Mouse (Mus musculus) yolk sac, embryonic 10.5 days (tissue): Measurements from ENCODE around the gene Chchd10.

Experiments used
- DNase-seq: peaks from one replicate; pipeline ENCODE4 v3.0.0-alpha.2; 2017; ENCODE audit warnings: low spot score

The Chchd10 gene

DNA sequence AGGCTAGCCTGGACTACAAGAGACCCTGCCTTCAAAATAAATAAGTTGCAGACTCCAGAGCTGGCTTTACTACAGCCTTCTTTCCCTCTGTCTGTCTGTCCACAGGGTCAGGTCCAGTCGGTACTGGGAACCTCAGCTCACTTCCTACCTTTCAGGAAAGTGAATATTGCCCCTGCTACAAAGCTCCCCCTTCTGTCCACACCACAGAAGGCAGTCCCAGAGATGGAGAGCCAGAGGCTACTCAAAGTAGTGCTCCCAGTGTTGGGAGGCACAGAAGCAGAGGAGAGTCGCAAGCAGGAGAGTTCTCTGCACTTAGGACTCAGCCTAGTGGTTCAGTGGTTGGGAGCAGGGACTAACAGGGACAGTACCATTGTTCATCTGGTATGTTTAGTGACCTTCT, 8.6 kb upstream of the Chchd10 start:
- DNase-seq, result no peak

- DNase-seq, result no peak
Observed at GRCm38 (mm10) chr10:75926396-75926795, 6.5 kb upstream of the Chchd10 start.

DNA sequence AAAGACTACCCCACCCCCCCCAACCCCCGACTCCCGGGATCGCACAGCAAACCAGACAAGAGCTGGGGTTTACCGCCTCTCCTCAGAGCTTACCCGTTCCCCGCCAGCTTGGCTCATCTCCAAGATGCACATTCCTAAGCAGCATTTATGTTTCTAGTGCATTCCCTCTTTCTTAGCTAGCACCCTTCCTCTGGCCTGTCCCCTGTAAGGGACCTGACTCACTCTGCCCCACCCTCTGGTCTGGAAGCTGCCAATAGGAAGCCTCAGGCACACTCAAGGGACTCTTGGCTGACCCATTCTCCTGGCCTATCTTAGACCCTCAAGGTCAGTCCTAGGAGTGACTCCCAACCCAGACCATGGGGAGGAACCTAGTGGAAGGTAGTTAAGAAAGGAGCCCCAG, 2.6 kb upstream of the Chchd10 start:
- peak; percentile 26 for DNase-seq

GRCm38 (mm10) chr10:75931311-75931710, 1.6 kb upstream of the Chchd10 start:
- no peak for DNase-seq

DNA sequence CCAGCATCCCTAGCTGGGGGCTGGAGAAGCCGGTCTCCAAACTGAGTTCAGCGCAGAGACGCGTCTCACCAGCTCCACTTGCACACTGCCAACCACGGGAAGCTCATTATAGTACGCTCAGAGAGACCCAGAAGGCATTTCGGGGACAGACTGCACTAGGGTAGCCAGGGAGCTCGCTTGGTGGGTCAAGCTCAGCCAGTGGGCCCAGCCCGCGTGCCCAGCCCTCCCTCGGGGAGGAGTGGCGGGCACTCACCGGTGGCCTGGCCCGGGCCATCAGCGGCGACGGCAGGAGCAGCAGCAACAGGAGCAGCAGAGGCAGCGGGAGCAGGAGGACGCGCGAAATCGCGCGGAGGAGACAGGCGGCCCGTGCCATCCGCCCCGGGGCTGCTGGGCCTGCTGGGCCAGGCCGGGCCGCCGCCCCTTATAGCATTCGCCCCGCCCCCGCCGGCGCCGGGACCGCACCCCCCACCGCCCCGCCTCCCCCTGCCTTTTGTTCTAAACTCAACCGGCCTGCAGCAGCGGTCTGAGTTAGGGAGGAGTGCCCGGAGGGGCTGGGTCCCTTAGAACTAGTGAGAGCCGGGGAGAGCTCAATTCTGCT, 750 bp upstream of the Chchd10 start:
- DNase-seq, result peak; percentile 72

GRCm38 (mm10) chr10:75934991-75935390, 2.1 kb downstream of the Chchd10 start:
- no peak for DNase-seq

- DNase-seq, result peak; percentile 93
Observed at GRCm38 (mm10) chr10:75935680-75936541, 3.0 kb downstream of the Chchd10 start, which contains the start of gene Mmp11. Gene Mmp11 (minus strand): TSS chr10:75936496.

DNA sequence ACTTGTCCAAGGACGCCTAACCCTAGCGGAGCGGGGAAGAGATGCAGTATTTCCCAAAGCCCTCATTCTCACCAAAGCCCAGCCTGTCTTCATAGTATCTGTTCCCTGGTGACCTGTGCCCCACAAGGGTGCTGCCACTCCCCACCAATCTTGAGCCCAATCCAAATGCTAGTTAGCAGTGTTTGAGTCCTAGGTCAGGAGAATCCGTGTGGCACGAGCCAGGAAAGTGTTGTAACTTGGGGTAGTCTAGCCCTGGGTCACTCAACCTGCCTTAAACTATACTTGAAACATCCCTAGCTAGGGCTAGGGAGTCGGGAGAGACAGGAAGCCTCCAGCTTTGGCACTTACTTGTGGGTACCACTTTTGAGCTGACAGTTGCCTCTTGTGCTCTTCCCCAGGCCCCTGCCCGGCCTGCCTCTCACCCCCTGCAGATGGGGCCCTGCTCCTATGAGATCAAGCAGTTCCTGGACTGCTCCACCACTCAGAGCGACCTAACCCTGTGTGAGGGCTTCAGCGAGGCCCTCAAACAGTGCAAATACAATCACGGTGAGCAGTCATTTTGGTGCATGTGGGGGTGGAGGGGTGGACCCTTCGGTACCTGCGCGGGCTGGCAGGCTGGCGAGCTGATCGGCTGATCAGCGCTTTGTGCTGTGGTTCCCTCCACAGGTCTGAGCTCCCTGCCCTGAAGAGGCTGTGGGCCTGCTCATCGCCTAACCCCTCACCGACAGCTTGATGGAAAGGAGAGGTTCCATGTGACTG, 4.2 kb downstream of the Chchd10 start:
- DNase-seq, result no peak

- peak; percentile 68 for DNase-seq
Observed at GRCm38 (mm10) chr10:75937851-75938643, 5.1 kb downstream of the Chchd10 start.

DNA sequence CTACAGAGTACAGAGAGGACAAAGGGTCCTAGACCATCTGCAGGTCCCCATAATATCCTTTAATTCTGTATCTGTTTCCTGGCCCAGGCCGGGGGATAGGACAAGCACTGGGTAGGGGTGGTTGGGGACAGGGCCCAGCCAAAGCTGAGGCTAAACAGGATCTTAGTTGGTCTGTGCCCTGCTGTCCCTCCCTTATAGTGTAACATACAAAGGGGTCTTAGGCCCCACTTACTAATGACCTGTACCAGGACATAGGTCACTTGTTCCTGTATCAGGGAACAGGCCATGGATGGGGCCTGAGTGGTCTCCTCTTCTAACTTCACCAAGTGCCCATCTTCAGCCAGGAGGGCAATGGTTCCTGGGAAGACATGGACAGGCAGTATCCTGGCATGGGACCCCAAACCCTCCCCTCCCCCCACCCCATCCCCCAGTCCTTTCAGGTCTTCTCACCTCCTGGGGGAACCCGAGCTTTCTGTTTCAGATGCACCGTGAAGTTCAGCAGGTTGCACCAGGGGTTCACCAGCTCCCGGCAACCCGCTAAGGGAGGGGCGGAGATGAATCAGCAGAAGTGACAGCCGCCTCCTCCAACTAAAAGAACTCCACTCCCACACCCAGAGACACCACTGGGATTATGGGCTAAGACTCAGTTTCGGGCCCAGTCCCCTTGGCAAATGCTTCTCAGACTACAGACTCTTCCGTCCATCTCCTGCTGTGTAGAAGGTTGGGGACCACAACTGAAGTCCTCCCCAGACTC, 6.7 kb downstream of the Chchd10 start:
- no peak for DNase-seq

- DNase-seq, result no peak
Observed at GRCm38 (mm10) chr10:75940520-75940919, 7.6 kb downstream of the Chchd10 start, which contains the start of gene Gm867. Gene Gm867 (minus strand): TSS chr10:75940672.

DNA sequence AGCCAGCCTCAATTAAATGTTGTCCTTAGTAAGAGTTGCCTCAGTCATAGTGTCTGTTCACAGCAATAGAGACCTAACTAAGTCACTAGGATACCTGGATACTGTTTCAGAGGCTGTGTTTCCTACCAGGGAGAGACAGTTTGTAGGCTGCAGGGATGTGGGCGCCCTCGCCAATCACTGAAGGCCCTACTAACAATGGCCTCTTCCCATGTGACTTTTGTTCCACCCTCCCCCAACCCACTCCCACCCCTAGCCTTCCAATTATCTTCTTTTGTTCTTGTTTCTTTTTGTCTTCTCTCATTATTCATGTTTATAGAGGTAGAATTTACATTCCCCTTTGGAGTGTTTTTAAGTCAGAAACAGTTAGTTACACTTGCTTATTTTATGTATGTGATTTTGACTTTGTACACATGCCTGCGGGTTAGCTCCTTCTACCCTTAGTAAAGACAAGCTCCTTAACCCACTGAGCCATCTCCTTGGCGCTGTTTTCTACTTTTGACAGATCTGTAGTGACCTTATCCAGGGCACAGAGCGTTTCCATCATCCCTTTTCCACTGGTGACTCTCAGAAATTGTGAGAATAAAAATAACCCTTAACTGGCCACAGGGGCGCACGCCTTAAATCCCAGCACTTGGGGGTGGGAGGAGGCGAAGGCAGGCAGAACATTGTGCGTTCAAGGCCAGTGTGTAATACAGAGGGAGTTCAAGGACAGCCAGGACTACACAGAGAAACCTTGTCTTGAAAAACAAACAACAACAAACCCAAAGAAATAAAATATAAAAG, 8.3 kb downstream of the Chchd10 start:
- DNase-seq, result no peak

DNA sequence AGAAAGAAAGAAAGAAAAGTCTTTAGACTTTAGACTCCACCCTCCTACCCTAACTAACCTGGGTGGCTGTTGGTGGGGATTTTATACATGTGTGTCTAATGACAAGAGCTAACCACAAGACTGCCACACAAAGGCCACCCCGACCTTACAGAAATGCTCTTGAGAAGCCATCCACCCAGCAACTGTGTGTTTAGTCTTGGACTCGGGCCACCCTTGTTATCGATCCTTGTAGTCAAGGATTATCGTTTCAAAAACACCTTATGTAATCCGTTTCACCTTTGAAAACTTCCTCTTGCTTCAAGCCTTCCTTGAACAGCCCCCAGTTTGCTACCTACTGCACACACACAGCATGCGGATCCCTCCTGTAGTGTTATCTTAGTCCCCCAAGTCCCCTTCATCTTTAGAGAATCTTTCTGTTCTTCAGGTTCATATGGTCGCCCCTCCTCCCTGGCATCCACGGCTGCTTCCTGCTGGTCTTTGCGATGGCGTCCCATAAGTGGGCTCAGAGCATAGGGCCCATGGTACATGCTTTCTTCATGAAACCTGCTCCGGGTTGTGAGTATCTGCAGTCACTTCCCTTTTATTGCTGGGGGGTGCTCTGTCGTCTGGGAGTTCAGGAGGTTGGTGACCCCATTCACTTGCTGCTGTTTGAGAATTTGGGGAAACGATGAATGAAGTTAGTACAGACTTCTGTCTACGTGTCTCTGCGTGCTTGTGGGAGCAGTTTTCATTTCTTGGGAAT, 10.0 kb downstream of the Chchd10 start, which contains the start of gene Vpreb3:
Gene Vpreb3 (plus strand): TSS at position 322 of the 742 bp plus-strand sequence.
- DNase-seq, result no peak

DNA sequence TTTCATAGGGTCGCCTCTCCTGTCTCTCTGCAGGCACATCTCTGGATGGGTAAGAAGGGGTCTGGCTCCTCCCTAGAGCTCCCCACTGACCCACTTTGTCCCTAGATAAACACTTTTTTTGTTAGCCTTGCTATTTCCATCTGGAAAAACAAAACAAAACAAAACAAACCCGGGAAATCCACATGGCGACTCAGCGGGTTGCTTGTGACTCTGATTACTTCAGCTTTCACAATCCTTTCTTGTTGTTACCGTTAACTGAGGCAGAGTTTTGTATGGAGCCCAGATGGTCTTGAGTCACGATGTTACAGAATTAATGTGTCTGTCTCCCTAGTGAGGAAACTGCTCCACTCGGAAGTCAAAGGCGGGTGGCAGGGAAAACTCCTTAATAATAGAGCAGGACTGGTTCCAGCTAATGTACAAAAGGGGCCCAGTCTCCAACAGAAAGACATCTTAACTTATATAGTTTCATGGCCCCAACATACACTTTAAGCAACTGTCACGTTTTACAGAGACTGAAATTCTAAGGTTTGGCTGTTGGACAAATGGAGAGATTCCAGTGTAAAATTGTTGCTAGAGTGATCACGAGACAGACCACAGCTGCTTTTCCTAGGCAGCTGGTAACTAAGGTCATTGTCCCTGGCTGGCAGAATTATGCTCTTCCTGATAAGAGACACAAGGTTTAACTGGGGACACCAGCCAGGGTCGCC, 11.3 kb downstream of the Chchd10 start:
- no peak for DNase-seq

GRCm38 (mm10) chr10:75945213-75945612, 12.3 kb downstream of the Chchd10 start:
- no peak for DNase-seq

- no peak for DNase-seq
Observed at GRCm38 (mm10) chr10:75945896-75946295, 13.0 kb downstream of the Chchd10 start.

GRCm38 (mm10) chr10:75948079-75948478, 15.1 kb downstream of the Chchd10 start:
- no peak for DNase-seq
